Mouse (Mus musculus) liver, postnatal 0 days (tissue): ENCODE results near the gene Ptprf.

ENCODE experiments used
- CTCF ChIP-seq: sonication (generic); IDR thresholded peaks from 2 replicates; pipeline ENCODE4 v1.5.1; 2016; ENCODE audit warnings: antibody characterized with exemption, low read depth
- EP300 ChIP-seq: IDR thresholded peaks from 2 replicates; pipeline ENCODE4 v1.6.1; 2016; ENCODE audit warnings: antibody characterized with exemption, low read depth, mild to moderate bottlenecking

DNA sequence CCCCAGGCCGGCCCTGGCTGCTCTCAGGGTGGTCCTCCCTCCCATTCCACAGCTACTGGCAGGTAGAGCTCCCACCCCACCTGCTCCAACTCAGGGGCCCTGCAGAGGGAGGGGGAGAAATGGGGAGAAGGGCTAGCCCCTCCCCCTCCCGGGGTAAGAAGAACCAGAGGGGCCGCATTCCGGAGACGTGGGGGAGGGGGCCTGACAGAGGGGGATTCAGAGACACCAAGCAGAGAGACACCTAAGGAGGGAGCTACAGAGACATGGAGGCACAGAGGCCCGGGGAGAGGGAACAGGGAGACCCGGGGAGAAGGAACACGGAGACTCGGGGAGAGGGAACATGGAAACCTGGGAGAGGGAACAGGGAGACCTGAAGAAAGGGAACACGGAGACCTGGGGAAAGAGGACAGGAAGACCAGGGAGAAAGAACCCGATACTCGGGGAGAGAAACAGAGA is 1.2 kb downstream of the Ptprf start:
- no peak for TF ChIP-seq CTCF
- no peak for TF ChIP-seq EP300
